Mouse (Mus musculus): ENCODE data around the gene Nfyc. TPM values are rescaled to one million over a fixed set of nuclear protein-coding genes. Genes with fewer than 3 reads are reported as not detected.

Gene Nfyc
- polyA plus RNA-seq (2017; shearing (Covaris generic)) = 103 TPM

DNA sequence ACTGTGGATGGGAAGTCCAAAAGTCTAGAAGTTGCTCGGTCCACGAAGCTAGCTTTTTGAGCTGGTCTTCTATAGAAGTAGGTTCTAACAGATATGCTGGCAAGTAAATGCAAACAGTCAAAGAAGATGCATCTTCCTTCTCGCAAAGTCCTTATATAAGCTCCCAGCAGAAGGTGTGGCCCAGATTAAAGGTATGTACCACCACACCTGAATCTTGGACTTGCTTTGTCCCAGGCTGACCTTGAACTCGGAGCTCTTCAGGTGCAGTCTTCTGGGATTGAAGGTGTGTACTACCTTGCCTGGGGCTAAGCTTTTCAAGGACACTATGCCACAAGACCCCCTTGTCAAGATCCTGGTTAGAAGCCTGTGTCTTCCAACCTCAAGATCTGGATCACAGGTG is at the start of gene Nfyc:
Gene Nfyc, minus strand, starts transcription at position 101 of the 400 bp plus-strand sequence.

DNA sequence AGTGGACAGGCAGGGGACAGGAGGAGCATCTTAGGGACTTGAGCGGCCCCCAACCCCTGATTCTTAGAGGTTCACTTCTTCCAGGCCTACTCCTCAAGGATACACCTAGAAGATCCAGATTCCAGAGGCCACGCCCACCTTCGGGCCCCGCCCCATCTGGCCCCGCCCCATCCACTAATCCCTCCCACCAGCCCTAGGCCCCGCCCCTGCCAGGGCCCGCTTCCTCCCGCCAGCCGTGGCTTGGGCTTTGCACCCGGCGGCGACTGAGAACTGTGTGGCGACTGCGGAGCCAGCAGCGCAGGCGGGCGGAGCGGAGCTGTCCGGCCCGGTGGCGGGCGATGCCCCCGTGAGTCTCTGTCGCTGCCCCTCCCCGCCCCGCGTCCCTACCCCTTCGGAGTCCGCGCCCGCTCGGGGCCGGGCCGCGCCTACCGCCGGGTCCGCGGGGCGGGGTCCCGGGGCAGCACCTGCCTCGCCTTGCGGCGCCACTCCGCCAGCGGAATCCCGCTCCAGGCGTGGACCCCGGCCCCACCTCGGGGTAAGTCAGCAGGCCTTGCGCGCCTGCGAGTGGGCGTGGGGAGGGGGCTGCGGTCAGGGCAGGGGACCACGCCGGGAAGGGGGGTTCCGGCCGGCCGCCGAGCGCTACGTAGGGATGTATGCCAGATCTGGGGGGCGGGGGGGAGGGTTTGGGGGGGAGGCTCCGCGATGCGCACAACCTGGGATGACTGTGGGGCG is 23.4 kb upstream of the Nfyc start, which contains the start of gene Rims3:
Gene Rims3, plus strand, starts transcription at position 229 of the 732 bp plus-strand sequence.

DNA sequence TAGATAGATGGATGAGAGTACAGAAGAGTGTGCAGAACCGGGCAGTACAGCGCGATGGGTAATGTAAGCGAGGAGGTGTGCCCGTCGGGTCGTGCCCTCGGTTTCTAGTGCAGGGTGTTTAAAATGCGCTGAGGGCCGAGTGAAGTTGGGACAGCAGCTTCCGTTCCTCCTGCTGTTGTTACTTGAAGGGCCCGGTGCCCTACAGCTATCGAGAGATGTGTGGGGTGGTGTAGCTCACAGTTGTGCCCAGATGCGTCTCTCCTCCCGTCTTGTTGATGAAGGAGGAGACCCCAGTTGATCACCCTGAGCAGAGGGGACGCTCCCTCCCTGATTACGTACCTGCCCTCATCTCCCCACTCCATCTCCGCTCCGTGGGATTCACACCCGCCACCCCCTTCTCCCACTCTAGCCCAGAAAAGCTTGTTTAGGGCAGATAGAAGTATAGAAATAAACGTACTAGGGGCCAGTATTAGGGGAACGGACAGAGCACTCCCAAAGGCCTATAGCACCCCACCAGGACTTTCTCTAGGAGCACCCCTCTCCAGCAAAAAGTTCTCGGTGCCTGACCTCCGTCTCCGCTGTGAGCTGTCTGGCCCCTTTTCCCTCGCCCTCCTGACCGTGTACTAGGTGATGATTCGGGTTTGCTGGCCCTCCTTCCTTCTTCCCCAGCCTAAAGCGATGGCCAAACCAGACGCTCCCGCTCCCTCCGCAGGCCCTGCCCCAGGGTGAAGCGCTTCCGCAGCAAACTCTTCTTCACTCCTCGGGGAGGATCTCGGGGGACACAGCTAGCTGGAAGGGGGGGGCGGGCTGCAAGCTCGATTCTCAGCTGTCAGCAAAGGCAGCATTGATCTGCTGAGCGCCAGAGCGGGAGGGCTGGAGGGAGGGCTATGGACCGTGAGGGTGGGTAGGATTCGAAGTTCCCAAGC is 83.2 kb downstream of the Nfyc start, which contains the start of gene Kcnq4:
Gene Kcnq4, minus strand, starts transcription at position 672 of the 926 bp plus-strand sequence.

Other genes starting within 250 kb of the Nfyc start
- gene Gm8439, start 242.8 kb downstream of the Nfyc start, polyA plus RNA-seq (2017; shearing (Covaris generic)) = not detected
- gene Cited4, start 165.0 kb downstream of the Nfyc start, polyA plus RNA-seq (2017; shearing (Covaris generic)) = 0.72 TPM
- not detected for gene Kcnq4, start 83.0 kb downstream of the Nfyc start, polyA plus RNA-seq (2017; shearing (Covaris generic))
- 1.3 TPM for gene Rims3, start 23.2 kb upstream of the Nfyc start, polyA plus RNA-seq (2017; shearing (Covaris generic))
- gene Exo5, start 93.4 kb upstream of the Nfyc start, polyA plus RNA-seq (2017; shearing (Covaris generic)) = 9.6 TPM
- 5.6 TPM for gene Zfp69, start 120.1 kb upstream of the Nfyc start, polyA plus RNA-seq (2017; shearing (Covaris generic))
- gene Smap2, start 185.7 kb upstream of the Nfyc start, polyA plus RNA-seq (2017; shearing (Covaris generic)) = 80.3 TPM
- 0.34 TPM for gene Col9a2, start 207.8 kb upstream of the Nfyc start, polyA plus RNA-seq (2017; shearing (Covaris generic))